Mouse (Mus musculus) adrenal gland (tissue): ENCODE measurements around the gene Rhox6.
"Not testable (repeated sequence)": the region's sequence is repeated elsewhere in the genome, so short reads cannot be mapped to it uniquely, and the experiment has no call there.

Experiments used
- intact Hi-C: fragments of 180-260 bp; cut with DNase I; formaldehyde crosslinking; loops from one replicate; pipeline ENCODE4 v1.15.1; 2025
- long read RNA-seq, 2 experiments: library from polyadenylated mRNA; unstranded; transcript quantifications; one replicate each; pipeline ENCODE4 v2.0.0; 2020; ENCODE audit warnings: borderline replicate concordance in 1 of 2; ENCODE audit not compliant: insufficient replicate concordance in 1 of 2

Gene Rhox6
- long read RNA-seq, experiment 1, result 0 reads
- long read RNA-seq, experiment 2, result 0 reads

GRCm38 (mm10) chrX:37826610-37827009 is at the start of gene Rhox6:
Gene Rhox6 (plus strand): TSS chrX:37826910.
- intact Hi-C loops, result not testable (repeated sequence)

DNA sequence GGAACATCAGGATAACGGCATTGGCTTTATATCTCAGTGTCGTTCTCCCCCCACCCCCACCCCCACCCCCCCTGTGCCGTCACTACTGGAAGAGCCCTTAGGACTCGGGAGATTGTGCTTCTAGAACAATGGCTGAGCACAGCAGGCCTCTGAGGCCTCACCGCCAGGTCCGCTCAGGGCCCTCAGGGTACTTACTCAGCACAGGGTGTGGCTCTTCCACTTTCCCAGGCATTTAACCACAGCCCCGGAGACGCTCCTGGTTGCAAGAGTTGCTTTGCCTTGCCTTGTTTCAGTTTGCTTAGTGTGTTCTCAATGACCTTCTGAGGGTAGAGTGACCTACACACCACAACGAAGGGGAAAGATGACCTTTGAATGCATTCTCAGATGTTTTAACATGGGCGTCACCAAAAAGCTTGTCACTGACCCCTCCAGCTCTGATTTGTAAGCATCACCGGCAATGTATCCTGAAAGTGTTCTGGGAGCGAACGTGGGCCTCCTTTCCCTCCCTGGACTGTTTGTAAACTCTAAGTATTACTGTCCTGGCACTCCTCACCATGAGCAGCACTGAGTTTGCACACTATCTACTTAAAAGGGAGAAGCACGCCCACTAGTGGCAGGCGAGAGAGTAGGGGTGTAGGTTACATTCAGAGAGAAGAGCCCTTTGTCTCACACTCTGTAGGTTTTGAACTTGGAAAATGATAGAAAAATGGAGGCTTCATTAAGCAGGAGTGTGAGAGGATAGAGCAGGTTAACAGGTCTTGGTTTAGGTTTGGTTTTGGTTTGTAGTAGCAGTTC is 19.2 kb upstream of the Rhox6 start:
- intact Hi-C loops, result no loop called here

DNA sequence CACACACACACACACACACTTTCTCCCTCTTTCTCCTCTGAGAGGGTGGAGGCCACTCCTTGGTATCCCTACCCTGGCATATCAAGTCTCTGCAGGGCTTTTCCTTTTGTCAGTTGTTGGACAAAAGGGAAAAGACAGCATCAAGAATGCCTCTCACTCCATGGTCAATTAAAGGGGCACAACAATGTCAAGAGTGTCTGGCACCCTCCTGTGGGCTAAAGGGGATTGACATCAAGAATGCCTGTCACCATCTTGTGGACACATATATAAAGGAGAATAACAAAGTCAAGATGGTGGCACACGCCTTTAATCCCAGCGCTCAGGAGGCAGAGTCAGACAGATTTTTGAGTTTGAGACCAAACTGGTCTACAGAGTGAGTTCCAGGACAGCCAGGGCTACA is 17.3 kb upstream of the Rhox6 start:
- intact Hi-C loops, result no loop called here

GRCm38 (mm10) chrX:37811179-37811578 is 15.5 kb upstream of the Rhox6 start:
- intact Hi-C loops, result no loop called here

- intact Hi-C loops, result no loop called here
Measured at GRCm38 (mm10) chrX:37815665-37816064, 11.0 kb upstream of the Rhox6 start.

DNA sequence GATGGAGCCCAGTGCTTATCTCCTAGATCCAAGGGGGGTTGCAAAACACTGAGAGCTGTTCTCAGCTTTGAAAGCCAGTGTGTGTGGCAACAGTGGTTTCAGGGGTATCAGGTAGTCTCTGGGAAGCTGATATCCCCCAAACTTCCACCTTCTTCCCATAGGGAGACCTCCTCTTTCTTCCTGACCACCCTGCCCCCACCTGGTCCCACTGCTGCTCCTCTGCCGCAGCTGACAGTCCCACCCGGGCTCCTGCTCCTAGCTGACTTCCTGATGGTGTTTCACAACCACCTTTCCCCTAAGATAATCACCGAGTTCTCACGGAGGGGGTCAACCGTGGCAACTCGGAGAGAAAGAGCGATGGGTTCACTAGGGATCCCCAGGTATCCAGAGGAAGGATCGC is 4.7 kb downstream of the Rhox6 start, which contains the start of gene Rhox7a:
Gene Rhox7a (plus strand): TSS at position 301 of the 400 bp plus-strand sequence.
- intact Hi-C loops, result not testable (repeated sequence)

- intact Hi-C loops, result no loop called here
Measured at GRCm38 (mm10) chrX:37871641-37872040, 44.9 kb downstream of the Rhox6 start.

- intact Hi-C loops, result no loop called here
Measured at GRCm38 (mm10) chrX:37878844-37879243, 52.1 kb downstream of the Rhox6 start, which contains the start of gene Rhox8. Gene Rhox8 (minus strand): TSS chrX:37878944.
